Mouse (Mus musculus) left cerebral cortex, adult 2 months (tissue): Measurements from ENCODE around the gene Dennd1c. TPM values are rescaled to one million over a fixed set of nuclear protein-coding genes. Genes with fewer than 3 reads are reported as not detected.

Source experiments
- DNase-seq, 2 experiments: peaks; one replicate each; pipeline ENCODE4 v3.0.0; 2021 to 2022; ENCODE audit warnings: low spot score in 2 of 2, mixed read lengths in 1 of 2; ENCODE audit errors: extremely low spot score in 1 of 2
- H3K27ac ChIP-seq: fragments of 200-600 bp; 2 replicates; pipeline ENCODE4 v1.8.1; 2022
- H3K4me3 ChIP-seq: fragments of 200-600 bp; 2 replicates; pipeline ENCODE4 v1.8.1; 2022
- CTCF ChIP-seq: fragments of 200-600 bp; IDR thresholded peaks from 2 replicates; pipeline ENCODE4 v1.8.1; 2022; ENCODE audit warnings: antibody characterized with exemption, mild to moderate bottlenecking, moderate library complexity
- intact Hi-C: fragments of 180-260 bp; cut with DNase I; formaldehyde crosslinking; loops from one replicate; pipeline ENCODE4 v1.15.1; 2025
- total RNA-seq, 2 experiments: library from RNA; stranded (reverse); gene quantifications; 2 replicates each; pipeline ENCODE4 v1.2.3; 2021

Dennd1c gene
- total RNA-seq, 2 experiments from 2014 or later, result 1.0 to 1.5 TPM

GRCm38 (mm10) chr17:57030931-57031660, 47.2 kb downstream of the Dennd1c start, which contains the start of gene Khsrp:
Khsrp (minus strand) TSS chr17:57031522.
- TF ChIP-seq CTCF, result no peak
- Histone ChIP-seq H3K27ac (peak within 1 kb of the TSS; percentile 89), H3K4me3 (peak within 1 kb of the TSS; percentile 63)
- intact Hi-C loops, result loop anchor here (1.0 kb wide), 1 partner anchor 20 kb away; the partner anchor contains the start of genes Gm17949 and Gtf2f1
- DNase-seq, result peak; percentile 46 to 55

DNA sequence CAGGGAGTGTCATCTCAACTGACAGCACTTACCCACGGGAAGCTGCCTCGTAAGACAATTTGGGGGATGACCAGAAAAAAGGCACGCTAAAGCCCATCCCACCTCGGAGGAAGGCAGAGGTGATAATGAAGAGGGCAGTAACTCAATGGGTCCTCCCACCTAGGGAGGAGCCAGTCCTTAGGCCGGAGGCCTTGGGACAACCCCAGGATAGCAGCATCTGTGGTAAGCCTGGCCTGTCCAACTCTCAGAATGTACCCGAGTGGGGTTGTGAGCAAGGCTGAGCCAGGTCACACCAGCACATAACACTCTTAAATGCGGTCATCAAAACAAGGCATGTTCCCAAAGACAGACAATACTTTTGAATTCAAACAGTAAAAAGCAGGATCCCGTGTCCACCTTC, 48.6 kb downstream of the Dennd1c start:
- Histone ChIP-seq H3K27ac (no peak overlapping the region), H3K4me3 (peak overlapping the region; percentile 63)
- intact Hi-C loops, result no loop called here
- DNase-seq, result no peak
- no peak for TF ChIP-seq CTCF

DNA sequence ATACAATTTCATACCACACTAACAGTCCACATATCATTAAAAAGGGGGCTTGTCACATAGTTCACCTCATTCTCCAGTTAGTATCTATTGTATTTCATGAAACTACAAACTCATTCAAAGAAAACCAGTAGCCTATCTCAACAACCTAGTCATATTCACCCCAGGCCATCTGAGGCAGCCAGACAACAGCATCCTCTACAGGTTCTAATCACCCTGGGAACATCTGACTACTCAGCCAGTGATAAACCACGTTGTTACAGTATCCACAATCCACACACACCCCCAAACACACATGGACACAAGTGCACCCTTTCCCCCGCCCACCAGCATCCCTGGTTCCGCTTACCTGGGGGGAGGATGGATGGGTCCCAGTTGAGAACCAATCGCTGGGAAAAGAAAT, 50.8 kb downstream of the Dennd1c start:
- H3K4me3 ChIP-seq, result no peak overlapping the region
- no peak for TF ChIP-seq CTCF
- no peak for DNase-seq
- no peak overlapping the region for H3K27ac ChIP-seq
- intact Hi-C loops, result no loop called here

DNA sequence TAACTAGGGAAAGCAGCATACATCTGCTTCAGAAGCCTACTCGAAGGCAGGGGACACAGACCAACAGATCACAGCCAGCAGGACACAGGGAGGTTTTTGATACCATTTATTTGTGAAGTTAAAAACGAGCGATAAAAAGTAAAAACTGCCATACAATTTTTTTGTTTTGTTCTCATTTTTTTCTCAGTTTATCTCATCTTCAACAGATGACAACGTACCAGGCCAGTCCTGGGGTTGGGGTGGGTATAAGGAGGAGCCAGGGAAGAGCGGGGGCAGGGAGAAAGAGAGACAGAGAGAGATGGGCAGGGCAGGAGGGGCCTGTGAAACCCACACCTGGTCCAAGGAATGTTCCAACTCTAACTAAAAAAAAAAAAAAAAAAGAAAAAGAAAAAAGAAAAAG, 57.4 kb downstream of the Dennd1c start:
- DNase-seq, result no peak
- no peak overlapping the region for H3K4me3 ChIP-seq
- intact Hi-C loops, result no loop called here
- TF ChIP-seq CTCF, result no peak
- H3K27ac ChIP-seq, result no peak overlapping the region

DNA sequence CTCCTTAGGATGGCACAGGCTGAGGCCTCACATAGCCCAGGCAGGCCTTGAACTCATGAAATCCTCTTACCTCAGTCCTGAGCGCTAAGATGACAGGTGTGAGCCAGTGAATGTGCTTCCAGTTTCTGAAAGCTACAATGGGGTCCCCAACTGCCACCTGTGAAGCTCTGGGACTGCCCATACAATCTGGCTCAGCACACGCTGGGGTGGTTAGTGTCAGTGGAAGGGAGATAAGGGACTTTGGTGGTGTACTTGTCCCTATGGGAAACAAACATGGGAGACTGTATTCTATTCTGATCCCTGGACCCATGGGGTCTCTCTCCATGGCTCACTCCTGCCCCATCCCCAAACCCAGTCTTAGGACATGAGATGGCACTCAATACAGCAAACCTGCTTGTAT, 58.6 kb downstream of the Dennd1c start:
- H3K27ac ChIP-seq, result no peak overlapping the region
- DNase-seq, result no peak
- no peak overlapping the region for H3K4me3 ChIP-seq
- no peak for TF ChIP-seq CTCF
- intact Hi-C loops, result no loop called here

Other genes with a start within 250 kb of the Dennd1c start
- 1 to 10 TPM; 2.2 to 3.5 TPM for gene Rfx2, start 247.5 kb downstream of the Dennd1c start, total RNA-seq
- not detected for gene Acsbg2, start 204.1 kb downstream of the Dennd1c start, total RNA-seq
- gene 1700061G19Rik, start 203.0 kb downstream of the Dennd1c start, total RNA-seq, result not detected
- gene Mllt1, start 143.1 kb downstream of the Dennd1c start, total RNA-seq, result 10 to 100 TPM; 80.8 to 87.6 TPM
- not detected for gene Acer1, start 96.4 kb downstream of the Dennd1c start, total RNA-seq
- gene Clpp, start 88.2 kb downstream of the Dennd1c start, total RNA-seq, result 10 to 100 TPM; 62.4 to 64.7 TPM
- gene Alkbh7, start 81.2 kb downstream of the Dennd1c start, total RNA-seq, result 10 to 100 TPM; 22.8 to 26.9 TPM
- not detected for gene Pspn, start 78.5 kb downstream of the Dennd1c start, total RNA-seq
- 10 to 100 TPM; 61.0 to 61.2 TPM for gene Gtf2f1, start 67.2 kb downstream of the Dennd1c start, total RNA-seq
- gene Gm17949, start 67.0 kb downstream of the Dennd1c start, total RNA-seq, result under 1 TPM in 1 of 2 experiments, not detected in 1; 0.49 TPM
- 100 to 1,000 TPM; 107 to 110 TPM for gene Khsrp, start 47.0 kb downstream of the Dennd1c start, total RNA-seq
- not detected for gene Slc25a41, start 36.9 kb downstream of the Dennd1c start, total RNA-seq
- under 1 TPM in 1 of 2 experiments, not detected in 1; 0.77 TPM for gene Crb3, start 19.4 kb downstream of the Dennd1c start, total RNA-seq
- gene Slc25a23, start 18.7 kb downstream of the Dennd1c start, total RNA-seq, result 100 to 1,000 TPM; 322 to 366 TPM
- gene Tubb4a, start 9.3 kb upstream of the Dennd1c start, total RNA-seq, result 100 to 1,000 TPM; 584 to 587 TPM
- gene Tnfsf9, start 26.8 kb upstream of the Dennd1c start, total RNA-seq, result under 1 TPM; 0.27 to 0.44 TPM
- gene Cd70, start 71.3 kb upstream of the Dennd1c start, total RNA-seq, result under 1 TPM in 1 of 2 experiments, not detected in 1; 0.58 TPM
- gene Tnfsf14, start 115.7 kb upstream of the Dennd1c start, total RNA-seq, result not detected
- under 1 TPM; 0.29 to 0.42 TPM for gene C3, start 149.6 kb upstream of the Dennd1c start, total RNA-seq
- gene Gpr108, start 169.9 kb upstream of the Dennd1c start, total RNA-seq, result 10 to 100 TPM; 24.4 to 24.7 TPM
- 10 to 100 TPM in 1 of 2 experiments, 1 to 10 TPM in 1; 9.9 to 10.5 TPM for gene Trip10, start 170.9 kb upstream of the Dennd1c start, total RNA-seq
- gene Vav1, start 200.6 kb upstream of the Dennd1c start, total RNA-seq, result 1 to 10 TPM; 3.1 to 3.5 TPM